Mouse (Mus musculus) duodenum, adult 2 months (tissue): ENCODE measurements around the gene Vmn1r51. TPM values are rescaled to one million over a fixed set of nuclear protein-coding genes. Genes with fewer than 3 reads are reported as not detected.

ENCODE experiments used
- polyA plus RNA-seq: library from polyadenylated mRNA; depleted of rRNA; stranded (reverse); fragments of >200 nt; gene quantifications from 2 replicates; pipeline ENCODE4 v1.2.3, GENCODE M21; 2012; ENCODE audit warnings: low replicate concordance; rRNA removed

Gene Vmn1r51
- polyA plus RNA-seq, result not detected in 2 replicates

DNA sequence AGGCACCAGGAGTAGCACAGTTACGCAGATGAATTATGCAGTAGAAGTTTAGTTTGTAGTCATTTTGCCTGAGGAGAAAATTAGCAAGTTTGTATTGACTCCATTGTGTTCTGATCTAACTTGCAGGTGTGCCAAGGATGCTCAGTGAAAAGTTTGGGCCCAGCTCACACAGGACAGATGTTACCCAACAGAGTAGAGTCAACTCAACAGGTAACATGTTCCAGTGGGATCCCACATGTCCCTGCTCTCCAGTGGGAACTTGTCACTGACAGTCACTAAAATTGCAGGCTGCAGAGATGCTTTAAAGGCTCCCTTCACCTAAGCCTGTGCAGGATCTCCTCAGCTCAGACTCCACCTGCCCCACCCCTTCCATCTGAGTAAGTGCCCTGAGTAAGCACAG is at the start of gene Vmn1r51:
TSS of gene Vmn1r51 (plus strand) at position 301 of the 400 bp plus-strand sequence.

GRCm38 (mm10) chr6:90078406-90078805 is 44.0 kb upstream of the Vmn1r51 start, which contains the start of gene Vmn1r49:
TSS of gene Vmn1r49 (minus strand) at chr6:90078506.

DNA sequence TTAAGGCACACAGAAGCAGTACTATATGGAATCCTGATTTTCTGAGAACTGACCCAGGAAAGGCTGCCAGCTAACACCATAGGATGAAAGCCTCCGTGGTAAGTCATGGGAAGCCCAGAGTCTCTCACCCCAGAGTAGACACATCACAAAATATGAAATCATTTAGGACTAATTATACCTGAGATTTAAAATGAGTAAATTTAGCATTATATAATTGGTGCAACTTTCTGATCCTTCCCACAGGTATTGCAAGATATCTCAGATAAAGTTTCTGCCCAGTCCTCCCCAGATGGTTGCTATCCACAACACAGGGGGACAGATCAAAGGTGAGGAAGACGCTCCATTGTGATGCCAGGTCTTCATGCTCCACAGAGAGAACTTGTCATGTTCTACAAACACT is 21.3 kb upstream of the Vmn1r51 start, which contains the start of gene Vmn1r50:
TSS of gene Vmn1r50 (plus strand) at position 301 of the 400 bp plus-strand sequence.

DNA sequence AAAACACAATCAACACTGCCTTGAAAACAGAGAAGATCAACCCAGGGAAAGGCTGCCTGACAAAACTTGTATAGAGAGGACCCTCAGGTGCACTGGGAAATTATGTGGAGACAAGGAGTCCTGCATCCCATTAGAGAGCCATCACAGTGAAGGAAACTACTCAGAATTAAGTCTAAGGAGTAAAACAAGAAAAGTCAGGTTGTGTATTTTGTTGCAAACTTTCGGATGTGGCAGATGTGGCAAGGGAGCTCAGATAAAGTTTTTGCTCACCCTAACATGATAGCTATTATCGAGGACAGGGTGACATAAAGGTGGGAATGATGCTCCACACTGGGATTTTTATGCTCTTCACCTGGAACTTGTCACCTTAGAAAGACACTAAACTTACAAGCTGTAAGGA is 52.1 kb downstream of the Vmn1r51 start, which contains the start of gene Vmn1r52:
TSS of gene Vmn1r52 (plus strand) at position 301 of the 400 bp plus-strand sequence.

Other genes starting within 250 kb of the Vmn1r51 start
- gene Vmn1r42, start 246.2 kb upstream of the Vmn1r51 start, polyA plus RNA-seq, result not detected in 2 replicates
- gene Vmn1r43, start 246.2 kb upstream of the Vmn1r51 start, polyA plus RNA-seq, result not detected in 2 replicates
- gene Vmn1r44, start 238.9 kb upstream of the Vmn1r51 start, polyA plus RNA-seq, result not detected in 2 replicates
- not detected in 2 replicates for gene Vmn1r45, start 182.0 kb upstream of the Vmn1r51 start, polyA plus RNA-seq
- not detected in 2 replicates for gene Vmn1r46, start 153.3 kb upstream of the Vmn1r51 start, polyA plus RNA-seq
- gene Vmn1r47, start 106.4 kb upstream of the Vmn1r51 start, polyA plus RNA-seq, result not detected in 2 replicates
- not detected in 2 replicates for gene Vmn1r48, start 85.8 kb upstream of the Vmn1r51 start, polyA plus RNA-seq
- not detected in 2 replicates for gene Vmn1r49, start 44.1 kb upstream of the Vmn1r51 start, polyA plus RNA-seq
- gene Vmn1r50, start 21.2 kb upstream of the Vmn1r51 start, polyA plus RNA-seq, result not detected in 2 replicates
- gene Vmn1r52, start 52.2 kb downstream of the Vmn1r51 start, polyA plus RNA-seq, result not detected in 2 replicates
- not detected in 2 replicates for gene V1ra8, start 80.2 kb downstream of the Vmn1r51 start, polyA plus RNA-seq
- 0.30 TPM in 1 of 2 replicates, not detected in the other for gene Vmn1r53, start 101.8 kb downstream of the Vmn1r51 start, polyA plus RNA-seq
- gene Vmn1r54, start 123.7 kb downstream of the Vmn1r51 start, polyA plus RNA-seq, result not detected in 2 replicates
- not detected in 2 replicates for gene BC048671, start 178.6 kb downstream of the Vmn1r51 start, polyA plus RNA-seq
- gene Chst13, start 202.6 kb downstream of the Vmn1r51 start, polyA plus RNA-seq, result 0.43 and 0.46 TPM in 2 replicates
- not detected in 2 replicates for gene Uroc1, start 210.7 kb downstream of the Vmn1r51 start, polyA plus RNA-seq
- 20.4 and 31.9 TPM in 2 replicates for gene Zxdc, start 246.9 kb downstream of the Vmn1r51 start, polyA plus RNA-seq